Mouse (Mus musculus): ENCODE measurements around the gene Gclm. TPM values are rescaled to one million over a fixed set of nuclear protein-coding genes. Genes with fewer than 3 reads are reported as not detected.

Gene Gclm
- polyA plus RNA-seq (2017; shearing (Covaris generic)): 100 to 1,000 TPM in 1 of 2 experiments, 10 to 100 TPM in 1; 60.9 to 102 TPM

DNA sequence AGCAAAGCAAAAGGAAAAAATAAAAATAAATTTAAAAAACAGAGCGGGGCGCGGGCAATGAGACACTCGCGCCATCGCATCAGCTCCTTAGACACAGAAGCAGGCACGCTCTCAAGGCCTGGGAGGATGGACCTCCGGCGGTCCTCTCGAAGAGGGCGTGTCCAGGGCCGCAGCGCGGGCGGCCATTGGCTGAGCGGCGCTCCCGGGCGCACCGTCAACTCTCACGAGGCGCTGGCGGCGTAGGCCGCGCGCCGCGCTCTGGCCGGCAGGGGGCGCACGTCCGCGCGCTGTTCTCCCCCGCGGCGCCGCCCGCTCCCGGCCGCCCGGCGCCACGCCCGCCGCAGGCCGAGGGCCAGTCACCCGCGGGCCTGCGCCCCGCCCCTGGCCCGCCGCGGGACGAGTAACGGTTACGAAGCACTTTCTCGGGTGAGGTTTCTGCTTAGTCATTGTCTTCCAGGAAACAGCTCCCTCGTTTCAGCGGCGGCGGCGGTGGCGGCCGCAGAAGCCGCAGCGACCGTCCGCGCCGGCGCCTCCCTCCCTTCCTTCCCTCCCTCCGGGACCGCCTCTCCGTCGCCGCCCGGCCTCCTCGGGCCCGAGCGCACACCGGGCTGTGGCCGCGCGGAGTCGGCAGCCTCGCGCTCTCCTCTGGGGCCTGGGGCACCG, at the start of gene Gclm:
Gclm (plus strand) TSS at position 343 of the 663 bp plus-strand sequence.

DNA sequence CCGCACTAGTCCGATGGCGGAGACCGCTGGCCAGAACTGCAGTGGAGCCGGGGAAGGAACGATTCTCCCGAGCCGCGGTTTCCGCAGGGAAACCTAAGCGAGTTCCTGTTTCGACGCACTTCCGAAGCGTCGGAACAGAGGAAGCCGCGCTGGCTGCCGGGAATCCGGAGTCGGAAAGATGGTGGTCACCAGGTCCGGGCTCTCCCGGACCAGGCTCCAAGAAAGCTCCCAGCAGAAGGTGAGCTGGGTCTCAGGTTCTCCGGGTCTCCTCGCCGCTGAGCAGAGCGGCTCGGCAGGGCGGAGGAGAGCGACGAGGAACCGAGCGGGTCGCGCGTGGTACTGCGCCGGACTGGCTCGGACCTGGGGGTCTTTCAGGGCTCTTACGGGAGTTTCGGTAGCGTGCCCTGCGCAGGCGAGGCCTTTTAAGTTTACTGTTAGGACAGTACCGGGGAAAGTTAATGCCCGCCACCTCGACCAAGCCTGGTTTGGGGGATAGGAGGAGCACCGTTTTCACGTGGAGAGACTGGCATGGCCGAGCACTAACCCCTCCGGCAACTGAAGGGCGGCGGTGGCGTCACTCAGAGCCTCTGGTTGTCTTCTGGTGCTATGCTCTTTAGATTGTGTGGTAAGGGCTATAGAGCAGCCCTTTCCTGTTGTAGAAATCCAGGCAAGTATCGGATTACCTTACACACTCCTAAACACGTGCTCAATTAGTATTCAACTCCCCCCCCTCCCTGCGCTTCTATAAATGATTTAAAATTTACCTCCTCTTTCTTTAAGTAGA, 29.1 kb downstream of the Gclm start, which contains the start of gene Dnttip2:
Dnttip2 (plus strand) TSS at position 148 of the 784 bp plus-strand sequence.

DNA sequence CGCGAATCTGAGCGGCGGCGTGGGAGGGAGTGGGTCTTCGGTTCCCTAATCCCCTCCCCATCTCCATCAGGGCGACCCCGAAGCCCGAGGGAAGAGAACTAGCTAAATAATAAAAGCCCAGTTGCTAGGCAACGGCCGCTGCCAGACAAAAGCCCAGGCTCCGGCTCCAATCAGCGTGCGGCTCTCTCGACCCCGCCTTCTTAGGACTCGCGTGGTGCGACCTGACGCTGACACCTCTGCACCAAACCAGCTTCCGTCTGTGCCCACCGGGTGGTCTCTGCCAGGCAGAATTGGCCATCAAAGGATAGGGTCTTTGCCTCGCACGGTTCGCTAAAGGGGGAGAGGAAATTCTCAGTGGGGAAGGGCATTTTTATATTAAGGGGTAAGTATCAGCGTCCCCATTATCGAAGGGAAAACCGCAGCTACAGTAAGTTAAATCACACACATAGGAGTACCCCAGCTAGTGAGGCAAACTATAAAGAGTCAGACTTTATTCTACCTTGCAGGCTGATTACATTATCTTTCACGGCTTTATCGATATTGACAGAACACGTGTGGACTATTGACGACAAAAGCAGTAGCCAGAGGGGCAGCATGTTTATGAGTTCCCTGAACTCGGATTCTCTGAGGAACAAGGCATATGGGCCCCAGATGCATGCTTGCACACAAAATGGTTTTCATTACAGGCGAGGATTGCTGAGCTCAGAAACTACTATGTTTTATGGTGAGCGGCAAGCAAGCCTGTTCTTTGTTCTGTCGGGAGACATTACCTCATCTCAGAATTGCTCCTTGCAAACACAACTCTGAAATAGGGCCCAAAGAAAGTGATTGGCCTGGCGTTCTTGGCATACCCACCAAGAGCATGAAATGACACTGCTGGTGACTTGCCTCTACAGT, 48.8 kb downstream of the Gclm start, which contains the start of gene Bcar3:
Bcar3 (plus strand) TSS at position 183 of the 897 bp plus-strand sequence.

Other genes starting within 250 kb of the Gclm start
- gene Abca4, start 201.1 kb upstream of the Gclm start, polyA plus RNA-seq (2017; shearing (Covaris generic)): under 1 TPM in 1 of 2 experiments, not detected in 1; 0.43 TPM
- 100 to 1,000 TPM in 1 of 2 experiments, 10 to 100 TPM in 1; 74.8 to 101 TPM for gene Dnttip2, start 28.8 kb downstream of the Gclm start, polyA plus RNA-seq (2017; shearing (Covaris generic))
- under 1 TPM; 0.42 to 0.82 TPM for gene Bcar3, start 48.6 kb downstream of the Gclm start, polyA plus RNA-seq (2017; shearing (Covaris generic))

Measured in activated CD4-positive, CD25-positive, alpha-beta regulatory T cell (primary cell).